Mouse (Mus musculus): Measurements from ENCODE around the gene Pidd1.

DNA sequence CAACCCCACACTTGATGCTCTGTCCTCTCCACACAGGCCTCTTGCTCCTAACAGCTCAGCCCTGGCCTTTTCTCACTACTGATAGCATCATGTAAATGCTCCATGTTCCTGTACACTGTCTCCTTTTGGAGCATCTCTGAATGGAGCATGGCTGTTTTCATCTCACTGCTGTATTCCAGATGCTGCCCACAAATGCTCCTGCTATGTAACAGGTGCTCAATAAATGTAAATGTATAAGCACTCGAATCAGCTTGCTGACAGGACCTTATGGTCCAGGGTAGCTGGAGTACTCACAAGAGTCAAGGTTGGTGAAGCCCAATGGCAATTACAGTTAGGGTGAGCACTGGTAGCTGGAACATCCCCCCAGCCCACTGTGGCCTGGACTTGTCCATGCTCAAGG, 27.4 kb upstream of the Pidd1 start:
- TF ChIP-seq POLR2A (IDR thresholded peaks at IDR 0.05; ENCODE audit: insufficient read depth, low read length) (no peak), CTCF (IDR thresholded peaks at IDR 0.05; ENCODE audit: low read depth, low read length) (no peak)
